Mouse (Mus musculus) limb, embryonic 13.5 days (tissue): ENCODE data around the gene Zfp804b. TPM values are rescaled to one million over a fixed set of nuclear protein-coding genes. Genes with fewer than 3 reads are reported as not detected.

Experiments
- ATAC-seq: fragments of 200-750 bp; cut with Nextera tagmentation; 2 replicates; pipeline ENCODE4 v1.8.0; 2017; ENCODE audit warnings: low read depth, moderate number of reproducible peaks, moderate TSS enrichment; ENCODE audit not compliant: low FRiP score
- H3K27ac ChIP-seq: fragments of 300-500 bp; sonication (generic); 2 replicates; pipeline ENCODE4 v1.5.1; 2015; ENCODE audit warnings: inconsistent platforms, mild to moderate bottlenecking, moderate library complexity
- H3K27me3 ChIP-seq: fragments of 300-500 bp; sonication (generic); 2 replicates; pipeline ENCODE4 v1.6.1; 2015; ENCODE audit warnings: mild to moderate bottlenecking, inconsistent platforms
- H3K36me3 ChIP-seq: fragments of 300-500 bp; sonication (generic); 2 replicates; pipeline ENCODE4 v1.6.1; 2015; ENCODE audit warnings: inconsistent platforms, mild to moderate bottlenecking, moderate library complexity
- H3K4me1 ChIP-seq: fragments of 300-500 bp; sonication (generic); 2 replicates; pipeline ENCODE4 v1.6.1; 2015; ENCODE audit warnings: inconsistent platforms
- H3K4me2 ChIP-seq: fragments of 300-500 bp; sonication (generic); replicated peaks from 2 replicates; pipeline ENCODE4 v1.6.1; 2015; ENCODE audit warnings: inconsistent platforms, mild to moderate bottlenecking, moderate library complexity
- H3K4me3 ChIP-seq: fragments of 300-500 bp; sonication (generic); 2 replicates; pipeline ENCODE4 v1.5.1; 2015; ENCODE audit warnings: moderate library complexity, mild to moderate bottlenecking, inconsistent platforms
- H3K9ac ChIP-seq: fragments of 300-500 bp; sonication (generic); 2 replicates; pipeline ENCODE4 v1.6.1; 2015; ENCODE audit warnings: mild to moderate bottlenecking, inconsistent platforms
- H3K9me3 ChIP-seq: fragments of 300-500 bp; sonication (generic); 2 replicates; pipeline ENCODE4 v1.6.1; 2016; ENCODE audit warnings: inconsistent platforms
- WGBS: fragments of 180-500 bp; shearing (Covaris S2); methylation state at CpG from one replicate; pipeline ENCODE4 v1.1.7; 2015; 5-methylcytosine and 5-hydroxymethylcytosine counted together
- polyA plus RNA-seq: library from polyadenylated mRNA; unstranded; fragments of >200 nt; fragmentation: Nextera tagmentation; extraction: Ambion mirVana; gene quantifications from 2 replicates; pipeline ENCODE4 v1.2.1, GENCODE M21; 2015

Zfp804b gene
- polyA plus RNA-seq, 1 experiment from 2014 or later, result 0.29 TPM

DNA sequence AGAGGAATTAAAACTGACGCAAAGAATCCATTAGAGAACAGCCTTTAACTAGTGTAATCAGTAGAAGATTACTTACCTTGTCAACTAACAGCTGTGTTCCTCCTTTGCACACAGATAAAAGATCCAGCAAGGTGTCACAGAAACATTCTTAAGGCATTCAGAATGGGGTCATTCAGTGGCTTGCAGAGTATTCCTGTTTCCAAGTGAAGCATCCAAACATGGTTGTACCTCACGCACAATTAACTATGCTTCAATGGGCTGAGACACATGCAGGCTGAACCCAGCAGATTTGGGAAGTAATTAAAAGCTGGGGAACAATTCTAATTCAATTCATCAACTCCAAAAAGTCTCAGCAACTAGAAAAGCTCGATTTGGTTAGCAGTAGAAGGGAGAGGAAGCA lies 337.1 kb downstream of the Zfp804b start:
- H3K4me1 ChIP-seq, result no peaks in the 10 kb centered on the region
- H3K9ac ChIP-seq, result no peak overlapping the region
- no peak overlapping the region for H3K27ac ChIP-seq
- no peaks in the 10 kb centered on the region for H3K27me3 ChIP-seq
- H3K36me3 ChIP-seq, result no peaks in the 10 kb centered on the region
- no peak overlapping the region for H3K4me2 ChIP-seq
- H3K4me3 ChIP-seq, result no peak overlapping the region
- 53% methylated on average over 3 of the region's 3 CpGs for WGBS
- no peaks in the 10 kb centered on the region for H3K9me3 ChIP-seq
- no peak for ATAC-seq

DNA sequence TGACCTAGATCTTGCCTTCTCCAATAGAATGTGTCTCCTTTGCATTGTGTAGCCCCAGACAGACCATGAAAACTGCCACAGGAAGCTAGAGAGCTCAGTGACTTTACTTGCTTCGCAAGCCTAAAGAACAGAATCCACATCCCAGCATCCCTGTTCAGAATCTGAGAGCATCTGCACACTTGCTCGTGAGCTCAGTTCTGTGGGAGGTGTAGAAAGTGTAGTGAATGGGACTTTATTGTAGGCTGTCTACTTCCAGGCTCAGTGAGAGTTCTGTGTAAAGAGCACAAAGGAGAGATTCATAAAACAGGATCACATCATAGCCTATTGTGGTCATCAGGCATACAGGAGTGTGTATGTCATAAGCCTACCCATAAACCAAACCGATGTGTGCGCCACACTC lies 360.6 kb downstream of the Zfp804b start:
- Histone ChIP-seq H3K4me3 (no peak overlapping the region), H3K36me3 (no peaks in the 10 kb centered on the region), H3K9ac (no peak overlapping the region), H3K27ac (no peak overlapping the region), H3K4me1 (no peaks in the 10 kb centered on the region), H3K4me2 (no peak overlapping the region), H3K27me3 (no peaks in the 10 kb centered on the region), H3K9me3 (no peaks in the 10 kb centered on the region)
- no peak for ATAC-seq
- WGBS, result 87% methylated on average over 4 of the region's 4 CpGs

DNA sequence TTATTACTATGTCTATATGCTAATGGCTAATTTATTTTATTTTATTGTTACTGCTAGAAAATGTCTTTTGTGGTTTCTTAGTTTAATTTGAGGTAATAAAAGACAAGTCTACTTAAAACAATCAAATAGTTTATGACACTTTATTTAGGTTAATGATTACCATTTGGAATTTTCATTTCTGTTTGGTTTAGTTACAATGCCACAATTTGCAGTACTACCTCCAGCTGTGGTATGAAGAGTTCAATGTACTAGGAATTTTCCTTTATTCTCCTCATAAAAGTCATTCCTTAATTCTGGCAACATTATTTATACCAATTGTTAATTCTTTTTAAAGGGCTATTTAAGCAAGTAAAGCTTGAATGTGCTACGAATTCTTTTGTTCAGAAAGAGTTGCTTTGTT lies 409.7 kb downstream of the Zfp804b start:
- Histone ChIP-seq H3K4me1 (no peaks in the 10 kb centered on the region), H3K9ac (no peak overlapping the region), H3K4me3 (no peak overlapping the region), H3K27ac (no peak overlapping the region), H3K4me2 (no peak overlapping the region), H3K36me3 (no peaks in the 10 kb centered on the region), H3K9me3 (no peaks in the 10 kb centered on the region), H3K27me3 (no peaks in the 10 kb centered on the region)
- no peak for ATAC-seq
- WGBS, result 31% methylated on average over 1 of the region's 1 CpGs

DNA sequence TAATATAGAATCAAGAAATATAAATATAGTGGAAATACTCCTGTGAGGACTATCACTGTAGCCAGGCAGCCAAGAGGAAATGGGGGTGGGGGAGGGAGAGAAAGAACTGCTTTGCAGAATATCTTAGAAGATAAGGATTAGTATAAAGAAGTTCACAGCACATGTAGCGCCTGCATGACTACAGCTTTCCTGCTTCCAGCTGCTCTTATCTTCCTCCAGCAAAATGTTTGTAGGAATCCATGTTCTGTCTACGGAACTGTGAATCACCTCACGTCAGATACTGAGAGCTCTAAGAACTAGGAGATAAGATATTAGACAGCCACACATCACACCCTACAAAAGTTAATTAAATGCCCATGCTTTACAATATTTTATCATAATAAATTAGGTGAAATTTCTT lies 433.3 kb downstream of the Zfp804b start:
- 93% methylated on average over 3 of the region's 3 CpGs for WGBS

DNA sequence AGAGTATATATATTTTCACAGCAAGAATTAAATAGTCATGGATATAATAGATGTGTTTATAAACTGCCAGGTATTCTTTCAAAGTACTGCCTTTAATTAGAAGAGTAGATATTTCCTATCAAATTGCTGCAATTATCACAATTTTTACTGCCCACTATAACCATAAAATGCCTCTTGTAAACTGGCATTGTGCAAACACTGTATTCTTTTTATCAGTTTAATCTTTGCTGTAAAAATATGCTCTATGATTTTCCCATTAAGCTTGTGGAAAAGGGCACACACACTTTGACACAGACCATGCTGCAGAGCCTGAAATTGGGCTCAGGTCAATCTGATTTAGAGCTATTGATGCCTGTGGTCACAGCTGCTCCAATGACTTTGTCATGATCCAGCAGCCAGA lies 463.2 kb downstream of the Zfp804b start:
- no peaks in the 10 kb centered on the region for H3K9me3 ChIP-seq
- H3K9ac ChIP-seq, result no peak overlapping the region
- no peak for ATAC-seq
- no peaks in the 10 kb centered on the region for H3K27me3 ChIP-seq
- no peaks in the 10 kb centered on the region for H3K4me1 ChIP-seq
- no peaks in the 10 kb centered on the region for H3K36me3 ChIP-seq
- H3K4me3 ChIP-seq, result no peak overlapping the region
- no peak overlapping the region for H3K27ac ChIP-seq
- H3K4me2 ChIP-seq, result no peak overlapping the region

More for the DNA sequence above, 433.3 kb downstream of the Zfp804b start:
- Histone ChIP-seq H3K27ac (no peak overlapping the region), H3K4me1 (no peaks in the 10 kb centered on the region), H3K4me3 (no peak overlapping the region), H3K9me3 (no peaks in the 10 kb centered on the region), H3K36me3 (no peaks in the 10 kb centered on the region), H3K9ac (no peak overlapping the region), H3K27me3 (no peaks in the 10 kb centered on the region), H3K4me2 (no peak overlapping the region)
- no peak for ATAC-seq

DNA sequence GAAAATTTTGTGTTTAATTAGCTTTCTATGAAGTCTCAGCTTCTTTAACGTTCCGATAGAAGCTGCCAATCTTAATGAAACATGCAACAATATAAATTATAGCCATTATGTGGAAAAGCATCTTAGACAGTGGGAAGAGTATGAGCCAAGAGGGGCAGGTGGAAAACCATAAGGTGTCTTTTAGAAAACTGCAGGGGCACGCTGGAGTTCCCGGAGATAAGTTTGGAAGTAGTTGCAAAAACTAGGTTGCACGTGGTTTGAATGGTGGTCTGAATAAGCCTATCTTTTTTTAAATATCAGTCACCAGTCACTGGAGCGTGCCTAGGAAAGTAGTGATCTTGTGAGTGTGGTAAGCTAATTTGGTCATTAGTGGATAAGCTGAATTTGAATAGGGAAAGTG lies 473.0 kb downstream of the Zfp804b start:
- Histone ChIP-seq H3K27ac (no peak overlapping the region), H3K4me2 (no peak overlapping the region), H3K4me3 (no peak overlapping the region), H3K36me3 (no peaks in the 10 kb centered on the region), H3K4me1 (no peaks in the 10 kb centered on the region), H3K27me3 (no peaks in the 10 kb centered on the region), H3K9me3 (no peaks in the 10 kb centered on the region), H3K9ac (no peak overlapping the region)
- 84% methylated on average over 6 of the region's 6 CpGs for WGBS
- no peak for ATAC-seq

DNA sequence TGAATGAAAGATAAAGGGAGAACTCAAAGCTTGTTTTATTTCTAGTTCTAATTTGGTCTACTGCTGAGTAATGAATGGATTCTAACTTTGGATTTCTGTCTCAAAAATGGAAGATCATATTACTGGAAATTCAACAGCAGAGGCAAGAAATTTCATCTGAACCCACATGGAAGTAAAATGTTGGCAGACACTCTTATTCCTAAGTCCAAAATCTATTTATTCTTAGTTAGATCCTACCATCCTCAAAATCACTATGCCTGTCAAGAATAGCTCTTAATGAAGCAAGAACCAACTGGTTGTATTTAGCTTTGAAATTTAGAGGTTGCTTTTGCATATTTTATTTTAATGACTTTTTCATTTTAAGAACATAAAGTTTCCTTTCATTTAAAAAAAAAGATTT lies 473.6 kb downstream of the Zfp804b start:
- H3K36me3 ChIP-seq, result no peaks in the 10 kb centered on the region
- H3K4me3 ChIP-seq, result no peak overlapping the region
- no peak overlapping the region for H3K27ac ChIP-seq
- no peak for ATAC-seq
- no peak overlapping the region for H3K9ac ChIP-seq
- H3K9me3 ChIP-seq, result no peaks in the 10 kb centered on the region
- H3K27me3 ChIP-seq, result no peaks in the 10 kb centered on the region
- no peak overlapping the region for H3K4me2 ChIP-seq
- H3K4me1 ChIP-seq, result no peaks in the 10 kb centered on the region

DNA sequence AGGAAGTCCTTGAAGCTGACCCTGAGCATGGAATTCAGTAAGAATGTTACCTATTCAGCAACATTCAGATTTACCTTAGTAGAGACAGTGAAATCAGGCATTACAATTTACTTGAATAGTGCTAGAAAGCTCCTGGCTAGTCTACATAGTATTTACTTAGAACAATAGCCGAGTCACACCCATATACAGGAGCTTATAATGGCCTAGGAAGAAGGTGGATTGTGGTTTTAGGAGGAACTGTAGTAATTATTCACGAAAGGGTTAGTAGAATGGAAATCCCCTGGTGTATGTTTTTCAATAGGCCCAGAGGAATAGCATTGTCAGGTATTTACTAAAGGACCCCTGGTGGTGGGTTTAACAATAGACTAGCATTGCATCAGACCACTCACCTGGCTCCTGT lies 549.2 kb downstream of the Zfp804b start:
- Histone ChIP-seq H3K9ac (no peak overlapping the region), H3K9me3 (no peaks in the 10 kb centered on the region), H3K27me3 (no peaks in the 10 kb centered on the region), H3K4me2 (no peak overlapping the region), H3K36me3 (no peaks in the 10 kb centered on the region), H3K4me1 (no peaks in the 10 kb centered on the region), H3K4me3 (no peak overlapping the region), H3K27ac (no peak overlapping the region)
- 77% methylated on average over 2 of the region's 2 CpGs for WGBS
- no peak for ATAC-seq

DNA sequence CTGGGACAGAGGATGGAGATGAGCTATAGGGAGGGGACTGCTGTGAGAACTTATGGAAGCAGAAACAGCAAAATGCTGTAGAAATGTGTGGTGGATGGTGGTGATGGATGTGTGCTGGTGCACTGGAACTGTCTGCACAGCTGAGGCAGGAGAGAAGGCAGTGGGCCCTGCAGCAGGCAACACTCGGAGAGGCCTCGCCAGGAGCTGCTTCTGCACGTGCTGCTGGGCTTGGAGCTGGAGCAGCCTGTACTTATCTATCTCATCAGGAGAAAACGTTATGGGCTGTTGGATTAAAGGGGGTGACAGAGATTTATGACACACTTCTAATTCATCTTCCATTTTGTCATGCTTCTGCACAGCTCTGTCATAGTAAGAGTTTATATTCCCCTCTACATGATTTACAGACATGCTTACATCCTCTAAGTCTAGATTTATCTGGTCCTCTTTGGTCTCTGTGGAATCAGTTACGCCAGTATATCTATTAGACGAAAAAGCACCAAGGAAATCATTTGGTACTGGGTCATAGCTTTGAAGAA lies 575.1 kb downstream of the Zfp804b start:
- Histone ChIP-seq H3K9me3 (no peaks in the 10 kb centered on the region), H3K27ac (no peak overlapping the region), H3K9ac (no peak overlapping the region), H3K4me3 (no peak overlapping the region), H3K36me3 (no peaks in the 10 kb centered on the region), H3K4me1 (no peaks in the 10 kb centered on the region), H3K27me3 (no peaks in the 10 kb centered on the region), H3K4me2 (no peak overlapping the region)
- ATAC-seq, result no peak
- WGBS, result 52% methylated on average over 6 of the region's 6 CpGs

Other genes starting within 250 kb of the Zfp804b start
- 0.18 TPM in 1 of 2 replicates, not detected in the other for gene Tex47, start 40.6 kb downstream of the Zfp804b start, polyA plus RNA-seq